Mouse (Mus musculus) stomach, postnatal 0 days (tissue): ENCODE measurements around the gene Unc45a. TPM values are rescaled to one million over a fixed set of nuclear protein-coding genes. Genes with fewer than 3 reads are reported as not detected.

Experiments used
- ATAC-seq: fragments of 200-750 bp; cut with Nextera tagmentation; 2 replicates; pipeline ENCODE4 v1.8.0; 2017; ENCODE audit not compliant: low FRiP score, low TSS enrichment
- DNase-seq: peaks from one replicate; pipeline ENCODE4 v3.0.0-alpha.2; 2016; ENCODE audit warnings: low spot score
- H3K27ac ChIP-seq: fragments of 300-500 bp; sonication (generic); replicated peaks from 2 replicates; pipeline ENCODE4 v1.5.1; 2014; ENCODE audit warnings: mild to moderate bottlenecking, control low read depth
- H3K27me3 ChIP-seq: fragments of 300-500 bp; sonication (generic); 2 replicates; pipeline ENCODE4 v1.6.1; 2014; ENCODE audit warnings: low read length; ENCODE audit not compliant: control insufficient read depth, insufficient read depth
- H3K36me3 ChIP-seq: fragments of 300-500 bp; sonication (generic); 2 replicates; pipeline ENCODE4 v1.6.1; 2014; ENCODE audit warnings: low read length, mixed read lengths; ENCODE audit not compliant: control insufficient read depth, insufficient read depth
- H3K4me1 ChIP-seq: fragments of 300-500 bp; sonication (generic); replicated peaks from 2 replicates; pipeline ENCODE4 v1.6.1; 2014; ENCODE audit warnings: antibody characterized with exemption; ENCODE audit not compliant: control insufficient read depth, insufficient read depth
- H3K4me2 ChIP-seq: fragments of 300-500 bp; sonication (generic); replicated peaks from 2 replicates; pipeline ENCODE4 v1.6.1; 2014; ENCODE audit warnings: low read depth, mild to moderate bottlenecking, control low read depth, moderate library complexity
- H3K4me3 ChIP-seq: fragments of 300-500 bp; sonication (generic); 2 replicates; pipeline ENCODE4 v1.5.1; 2014; ENCODE audit warnings: low read depth, low read length, control low read depth
- H3K9ac ChIP-seq: fragments of 300-500 bp; sonication (generic); 2 replicates; pipeline ENCODE4 v1.6.1; 2014; ENCODE audit warnings: mild to moderate bottlenecking, low read length, control low read depth, mixed read lengths
- H3K9me3 ChIP-seq: fragments of 300-500 bp; sonication (generic); 2 replicates; pipeline ENCODE4 v1.6.1; 2016; ENCODE audit warnings: low read length; ENCODE audit not compliant: control insufficient read depth
- CTCF ChIP-seq: IDR thresholded peaks from 2 replicates; pipeline ENCODE4 v1.5.1; 2016; ENCODE audit warnings: antibody characterized with exemption, low read depth, mild to moderate bottlenecking, moderate library complexity
- EP300 ChIP-seq: optimal IDR thresholded peaks from 2 replicates; pipeline ENCODE3; 2016; ENCODE audit warnings: antibody characterized with exemption
- WGBS: fragments of 180-500 bp; shearing (Covaris S2); extraction: QIAGEN DNeasy Blood & Tissue Kit; methylation state at CpG from one replicate; pipeline ENCODE4 v1.1.7; 2014; 5-methylcytosine and 5-hydroxymethylcytosine counted together
- polyA plus RNA-seq: library from polyadenylated mRNA; unstranded; fragments of >200 nt; fragmentation: Nextera tagmentation; extraction: Ambion mirVana; gene quantifications from 2 replicates; pipeline ENCODE4 v1.2.1, GENCODE M21; 2015

The Unc45a gene
- polyA plus RNA-seq: 30.7 and 34.5 TPM in 2 replicates

DNA sequence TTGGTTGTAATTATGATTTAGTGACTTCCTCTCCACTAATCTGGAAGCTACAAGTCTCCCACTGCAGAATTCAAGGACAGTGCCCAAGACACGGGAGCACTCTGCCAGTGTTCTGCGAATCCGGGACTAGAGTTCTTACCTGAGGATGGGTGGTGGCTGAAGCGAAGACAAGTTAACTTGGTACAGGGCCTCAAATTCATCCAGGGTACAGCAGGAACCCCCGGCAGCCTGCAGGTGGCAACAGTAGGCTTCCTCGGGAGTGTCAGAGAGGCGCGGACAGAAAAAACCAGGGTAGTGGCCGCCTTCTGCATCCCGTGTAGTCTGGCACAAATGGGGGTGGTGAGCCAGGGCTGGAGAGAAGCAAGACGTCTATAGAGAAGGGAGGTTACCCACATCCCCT, at the start of gene Unc45a:
Unc45a (minus strand) TSS at position 213 of the 400 bp plus-strand sequence.
- peak; percentile 68 for ATAC-seq
- 3% methylated on average over 11 of the region's 11 CpGs for WGBS
- no peaks in the 10 kb centered on the region for H3K9me3 ChIP-seq

DNA sequence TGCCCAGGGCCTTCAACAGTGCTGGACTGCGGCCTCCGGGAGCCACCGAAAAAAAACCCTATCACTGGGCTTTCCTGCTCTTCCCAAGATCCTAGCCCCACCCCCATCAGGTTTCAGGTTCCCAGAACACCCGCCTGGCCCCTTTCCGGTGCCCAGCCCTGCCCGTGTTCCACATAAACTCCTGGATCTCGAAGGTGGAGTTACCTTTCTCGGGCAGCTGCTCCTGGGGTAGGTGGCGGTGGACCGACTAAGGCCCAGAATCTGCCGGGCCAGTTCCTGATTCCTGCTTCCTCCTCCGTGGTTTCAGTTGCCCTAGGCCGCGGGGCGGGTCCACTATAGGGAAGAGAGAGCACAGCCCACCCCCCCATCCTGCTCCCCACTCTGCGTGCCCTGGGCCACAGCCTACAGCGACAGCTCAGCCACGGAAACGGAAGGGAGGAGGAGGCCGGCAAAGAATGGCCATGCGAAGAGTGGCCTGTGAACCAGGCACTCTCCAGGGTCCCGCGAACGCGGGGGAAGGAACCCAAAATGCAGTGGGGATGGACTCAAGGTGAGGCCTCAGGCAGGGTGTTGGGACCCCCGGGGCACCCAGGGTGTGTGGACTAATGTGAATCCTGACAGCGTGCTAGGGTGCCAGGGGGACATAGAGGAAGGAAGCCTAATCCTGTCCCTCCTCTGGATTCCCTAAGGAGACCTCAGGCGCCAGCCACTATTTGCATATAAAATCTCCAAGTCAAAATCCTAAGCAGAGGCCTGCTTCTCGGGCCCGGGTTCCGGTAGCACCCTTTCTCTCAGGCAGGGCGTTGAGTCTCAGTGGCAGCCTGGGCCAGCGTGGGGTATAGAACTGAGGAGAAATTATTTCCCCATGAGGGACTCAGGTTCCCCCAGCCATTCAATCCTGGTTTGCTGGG, 47.1 kb upstream of the Unc45a start, which contains the start of gene Fes:
Fes (minus strand) TSS at position 314 of the 911 bp plus-strand sequence.
- 23% methylated on average over 33 of the region's 33 CpGs for WGBS
- peak; percentile 75 for DNase-seq
- no peaks in the 10 kb centered on the region for H3K9me3 ChIP-seq
- TF ChIP-seq EP300 (no peak), CTCF (no peak)
- H3K27me3 ChIP-seq: no peaks in the 10 kb centered on the region
- H3K4me2 ChIP-seq: peak within 1 kb of the TSS; percentile 49
- peak within 1 kb of the TSS; percentile 63 for H3K9ac ChIP-seq
- peak; percentile 46 for ATAC-seq
- H3K4me1 ChIP-seq: 0 out of 2 replicates have a peak, but pooled peaks cover 2% of the 10 kb centered on the region
- peak within 1 kb of the TSS; percentile 76 for H3K27ac ChIP-seq
- peak within 1 kb of the TSS; percentile 31 for H3K4me3 ChIP-seq
- H3K36me3 ChIP-seq: peaks cover 25% of the 10 kb centered on the region

More for the DNA sequence above, at the start of gene Unc45a:
- peaks cover 9% of the 10 kb centered on the region; the same call in 1 of the 2 replicates for H3K36me3 ChIP-seq
- H3K27ac ChIP-seq: peak within 1 kb of the TSS; percentile 95
- H3K4me1 ChIP-seq: peaks cover 7% of the 10 kb centered on the region; the same call in 1 of the 2 replicates
- H3K27me3 ChIP-seq: no peaks in the 10 kb centered on the region
- peak within 1 kb of the TSS; percentile 59 for H3K4me3 ChIP-seq
- peak; percentile 87 for DNase-seq
- H3K9ac ChIP-seq: peak within 1 kb of the TSS; percentile 71
- TF ChIP-seq CTCF (peak; percentile 87), EP300 (no peak)
- H3K4me2 ChIP-seq: peak within 1 kb of the TSS; percentile 79

DNA sequence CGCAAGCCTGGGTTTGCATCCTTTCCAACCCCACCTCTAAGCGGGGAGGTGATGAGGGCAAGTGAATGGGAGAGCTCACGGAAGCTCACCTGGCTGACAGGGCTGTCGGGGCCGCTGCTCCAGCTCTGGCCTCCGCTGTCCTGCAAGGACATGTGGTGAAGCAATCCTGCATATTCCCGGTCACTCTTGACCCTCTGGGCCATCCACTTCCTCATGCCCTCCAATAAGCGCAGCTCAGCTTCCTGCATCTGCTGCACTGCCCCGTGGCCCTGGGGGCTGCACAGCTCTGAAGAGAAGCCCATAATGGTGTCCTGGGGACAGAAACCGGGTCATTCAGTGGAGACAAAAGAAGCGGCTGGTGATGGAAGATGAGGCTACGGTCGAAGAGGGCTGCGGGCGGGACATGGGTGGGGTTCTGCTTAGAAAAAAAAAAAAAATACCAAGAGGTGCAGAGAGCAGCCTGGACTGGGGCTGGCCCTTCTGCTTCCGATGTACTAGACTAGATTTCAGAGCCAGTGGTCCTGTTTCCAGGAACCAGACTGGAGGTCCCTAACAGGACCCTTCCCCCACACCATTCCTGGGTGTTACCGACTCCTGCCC, 46.3 kb upstream of the Unc45a start:
- Histone ChIP-seq H3K27me3 (no peaks in the 10 kb centered on the region), H3K27ac (peak overlapping the region; percentile 76), H3K9me3 (no peaks in the 10 kb centered on the region), H3K36me3 (peaks cover 20% of the 10 kb centered on the region), H3K4me1 (0 out of 2 replicates have a peak, but pooled peaks cover 2% of the 10 kb centered on the region), H3K9ac (peak overlapping the region; percentile 63), H3K4me3 (peak overlapping the region; percentile 31), H3K4me2 (peak overlapping the region; percentile 49)
- TF ChIP-seq CTCF: no peak
- no peak for TF ChIP-seq EP300
- ATAC-seq: peak; percentile 24
- DNase-seq: no peak
- 50% methylated on average over 17 of the region's 17 CpGs for WGBS

DNA sequence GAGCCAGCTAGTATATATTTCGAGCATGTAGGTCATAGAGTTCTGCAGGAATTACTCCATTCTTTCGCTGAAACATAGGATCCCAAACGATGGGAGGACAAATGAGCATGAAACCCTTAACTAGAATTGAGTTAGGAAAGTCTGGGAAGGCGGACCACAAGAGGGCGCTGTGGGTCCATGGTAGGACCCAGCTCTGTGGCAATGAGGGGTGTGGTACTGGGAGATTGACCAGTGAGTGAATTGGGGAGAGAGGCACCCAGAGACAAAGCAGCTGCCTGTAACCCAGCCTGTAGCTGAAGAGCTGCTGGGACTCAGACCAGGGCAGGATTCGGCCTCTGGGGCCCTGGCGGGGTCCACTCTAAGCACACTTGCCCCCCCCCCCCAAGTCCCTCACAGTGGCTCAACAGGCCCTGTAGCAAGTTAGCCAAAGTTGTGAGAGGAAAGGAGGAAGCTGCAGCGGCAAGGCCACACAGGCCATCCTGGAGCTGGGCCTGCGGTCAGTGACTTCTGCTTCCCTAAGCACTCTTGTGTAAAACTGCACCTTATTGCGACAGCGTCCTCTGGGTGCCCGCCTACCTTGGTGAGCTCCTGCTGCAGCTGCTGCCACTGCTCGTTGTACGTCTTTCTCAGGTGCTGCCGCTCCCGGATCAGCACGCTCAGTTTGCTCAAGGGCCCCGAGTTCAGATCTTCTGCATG, 45.6 kb upstream of the Unc45a start:
- Histone ChIP-seq H3K36me3 (peaks cover 13% of the 10 kb centered on the region), H3K27me3 (no peaks in the 10 kb centered on the region), H3K4me3 (peak overlapping the region; percentile 31; the same call in 1 of the 2 replicates), H3K4me1 (0 out of 2 replicates have a peak, but pooled peaks cover 2% of the 10 kb centered on the region), H3K9ac (peak overlapping the region; percentile 27), H3K4me2 (peak overlapping the region; percentile 49), H3K27ac (peak overlapping the region; percentile 76; the same call in 1 of the 2 replicates), H3K9me3 (no peaks in the 10 kb centered on the region)
- 31% methylated on average over 18 of the region's 18 CpGs for WGBS
- TF ChIP-seq EP300 (no peak), CTCF (peak; percentile 99)
- DNase-seq (peak; percentile 92), ATAC-seq (peak; percentile 62)

DNA sequence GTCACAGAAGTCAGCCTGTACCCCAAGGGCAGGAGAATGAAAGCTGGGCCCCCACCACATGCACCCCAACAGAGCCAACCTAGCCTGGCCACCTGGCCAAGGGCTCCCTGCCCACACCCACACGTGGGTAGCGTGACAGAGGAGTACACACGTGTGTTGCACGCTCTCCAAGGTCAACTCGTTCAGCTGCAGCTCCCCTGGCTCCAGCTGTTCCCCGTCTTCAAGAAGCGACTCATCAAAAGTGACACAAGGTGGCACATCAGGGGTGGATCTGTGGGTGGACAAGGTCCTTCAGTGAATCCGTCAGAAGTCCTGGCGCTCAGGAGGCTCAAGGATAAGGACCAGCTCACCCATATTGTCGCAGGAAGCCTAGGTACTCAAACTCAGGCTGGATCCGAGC, 42.1 kb upstream of the Unc45a start:
- no peaks in the 10 kb centered on the region for H3K27me3 ChIP-seq
- DNase-seq (no peak), ATAC-seq (no peak)
- no peaks in the 10 kb centered on the region for H3K9me3 ChIP-seq
- H3K4me2 ChIP-seq: no peak overlapping the region
- no peak overlapping the region for H3K9ac ChIP-seq
- H3K27ac ChIP-seq: no peak overlapping the region
- H3K4me1 ChIP-seq: 0 out of 2 replicates have a peak, but pooled peaks cover 2% of the 10 kb centered on the region
- peaks cover 4% of the 10 kb centered on the region; the same call in 1 of the 2 replicates for H3K36me3 ChIP-seq
- TF ChIP-seq EP300: no peak
- TF ChIP-seq CTCF: no peak
- 77% methylated on average over 11 of the region's 11 CpGs for WGBS
- H3K4me3 ChIP-seq: no peak overlapping the region
